Mouse (Mus musculus): ENCODE data around the gene Kat7.

Gene Kat7

GRCm38 (mm10) chr11:95231688-95232328 lies 78.2 kb downstream of the Kat7 start:
- DNase-seq (ENCODE audit: low spot score) = peak; percentile 46

GRCm38 (mm10) chr11:95227467-95227866 lies 82.6 kb downstream of the Kat7 start:
- no peak for DNase-seq (ENCODE audit: low spot score)

DNA sequence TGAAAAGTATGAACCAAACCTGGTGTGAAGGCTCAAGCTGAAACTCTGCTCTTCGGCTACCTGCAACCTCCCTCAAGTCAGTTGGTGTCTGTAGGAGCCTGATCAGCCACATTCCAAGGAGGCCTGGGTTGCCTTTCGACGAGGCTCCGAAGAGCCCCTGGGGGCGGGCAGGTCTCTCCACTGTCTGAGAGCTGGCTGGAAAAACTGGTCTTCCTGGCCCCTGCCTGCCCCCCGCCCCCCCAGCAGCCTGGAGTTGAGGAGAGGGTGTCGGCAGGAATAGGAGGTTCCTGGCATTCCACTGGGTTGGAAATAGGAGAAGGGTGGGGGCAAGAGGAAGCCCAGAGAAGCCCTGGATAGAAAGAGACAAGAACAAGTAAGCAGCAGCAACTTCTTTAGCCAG lies 84.6 kb downstream of the Kat7 start:
- no peak for DNase-seq (ENCODE audit: low spot score)

Measured in lung, postnatal 25 days (tissue).